8 mouse cellular contexts compared by ENCODE assay signal in genomic region chr4:43561997-43562768, GRCm38 (mm10). TPM values are rescaled to one million over a fixed set of nuclear protein-coding genes. Genes with fewer than 3 reads are reported as not detected.
DNase-seq lines count a peak whose midpoint lies in the region; ATAC-seq and TF ChIP-seq lines count a peak whose summit lies in the region.

TSS of gene Creb3 (plus strand) at chr4:43562332.
TSS of gene Tln1 (minus strand) at chr4:43562691.

- peak within 1 kb of the TSS; percentile 91 for H3K9ac ChIP-seq in hindbrain, embryonic 13.5 days

- in situ Hi-C loops in Patski (cut with MboI; ENCODE audit: low pct_unique_long_range_greater_than_20kb) = no loop called here

- H3K4me3 ChIP-seq in hindbrain, embryonic 13.5 days = peak within 1 kb of the TSS; percentile 70

- H3K4me1 ChIP-seq in hindbrain, embryonic 13.5 days (replicated peaks) = peaks cover 55% of the 10 kb centered on the region

- H3K36me3 ChIP-seq in hindbrain, embryonic 13.5 days = peaks cover 34% of the 10 kb centered on the region

- no peak for TF ChIP-seq CTCF in Patski (IDR thresholded peaks at IDR 0.05)

- peak; percentile 84 for DNase-seq in Patski (ENCODE audit: low read depth, low spot score)
- DNase-seq in cerebellum, postnatal 14 days = peak; percentile 93 to 95
- peak; percentile 90 to 94 for DNase-seq in frontal cortex, postnatal 14 days (ENCODE audit: low spot score in 2 of 2)
- DNase-seq in layer of hippocampus, postnatal 25 days (ENCODE audit: extremely low spot score in 1 of 2, low spot score in 1 of 2) = peak; percentile 80 to 92
- DNase-seq in lung, postnatal 25 days (ENCODE audit: low spot score) = peak; percentile 98
- DNase-seq in retina, embryonic 14.5 days (ENCODE audit: low spot score) = peak; percentile 94
- peak; percentile 94 for DNase-seq in thymus, postnatal 4 days

- peak; percentile 76 for ATAC-seq in Patski
- ATAC-seq in hindbrain, embryonic 13.5 days (ENCODE audit: low FRiP score) = peak; percentile 97

- no peaks in the 10 kb centered on the region for H3K9me3 ChIP-seq in hindbrain, embryonic 13.5 days

- H3K4me2 ChIP-seq in hindbrain, embryonic 13.5 days = peak within 1 kb of the TSS; percentile 92

- POLR2A ChIA-PET in Patski (lab: Charles Lee) = interaction anchor here (0.6 to 1.8 kb wide), 5 partner anchors 16 to 709 kb away, joined by 3 to 9 read pairs (median 4); partner anchors contain the start of genes Gba2 and Rgp1

- CTCF ChIA-PET in Patski (lab: Charles Lee) = interaction anchor here (1.2 to 2.8 kb wide), 5 partner anchors 10 to 69 kb away, joined by 3 to 9 read pairs (median 5); partner anchors contain the start of gene Ccdc107

- no peaks in the 10 kb centered on the region for H3K27me3 ChIP-seq in Patski
- H3K27me3 ChIP-seq in hindbrain, embryonic 13.5 days = no peaks in the 10 kb centered on the region

- peak within 1 kb of the TSS; percentile 97 for H3K27ac ChIP-seq in hindbrain, embryonic 13.5 days

- WGBS in hindbrain, embryonic 13.5 days = under 1% methylated on average over 62 of the region's 62 CpGs

RNA-seq across cellular contexts. Expression of gene Creb3, which starts in this region (rescaled TPM):
- 74.6 TPM for polyA plus RNA-seq in Patski (2021)
- polyA plus RNA-seq in hindbrain, embryonic 13.5 days (2015; fragmentation: Nextera tagmentation; extraction: Ambion mirVana) = 79.3 and 80.9 TPM in 2 replicates
- total RNA-seq in layer of hippocampus, postnatal 25 days (2021) = 10 to 100 TPM; 58.8 to 71.2 TPM

RNA-seq across cellular contexts. Expression of gene Tln1, which starts in this region (rescaled TPM):
- 112 TPM for polyA plus RNA-seq in Patski (2021)
- polyA plus RNA-seq in hindbrain, embryonic 13.5 days (2015; fragmentation: Nextera tagmentation; extraction: Ambion mirVana) = 64.5 and 66.2 TPM in 2 replicates
- total RNA-seq in layer of hippocampus, postnatal 25 days (2021) = 10 to 100 TPM; 40.9 to 47.3 TPM

Comparison
In these comparisons a context has a peak if more than half of its experiments do, and no peak if none do; other contexts are left out.
1. Peak in every context shown above with its lines: DNase-seq, ATAC-seq, H3K4me3 ChIP-seq and H3K27ac ChIP-seq.